ENCODE assay signal across 15 mouse cellular contexts in the genomic region with DNA sequence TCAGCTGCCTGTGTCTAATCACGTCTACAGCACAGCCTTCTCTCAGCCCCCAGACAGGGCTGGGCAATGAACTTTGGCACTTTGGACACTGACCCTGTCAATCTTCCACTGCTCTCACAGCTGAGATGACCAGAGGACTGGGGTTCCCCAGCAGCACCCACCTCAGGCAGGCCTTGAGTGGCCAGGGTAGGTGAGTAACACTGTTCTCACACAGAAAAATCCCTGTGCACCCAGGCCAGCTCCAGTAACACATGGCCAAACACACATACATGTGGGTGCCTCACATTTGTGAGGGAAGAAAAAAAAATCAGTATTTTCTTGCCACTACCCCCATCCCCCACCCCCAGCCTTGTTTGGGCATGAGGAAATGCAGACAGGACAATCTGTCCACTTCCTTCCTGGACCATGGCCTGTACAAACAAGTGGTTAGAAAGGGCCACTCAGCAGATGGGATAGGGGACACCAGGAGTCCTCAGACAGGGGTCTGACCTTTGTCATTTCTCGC. TPM values are rescaled to one million over a fixed set of nuclear protein-coding genes. Genes with fewer than 3 reads are reported as not detected.
DNase-seq lines count a peak whose midpoint lies in the region; ATAC-seq and TF ChIP-seq lines count a peak whose summit lies in the region.
"Had no signal": no experiment of that assay in that cellular context is flagged by ENCODE, and none has a peak within 500 bp of the region (broad histone marks: within the 10 kb centered on the region; RNA-seq: fewer than 3 reads in every experiment).

No protein-coding gene starts in this region.

- peak overlapping the region; percentile 51 for H3K27ac ChIP-seq in heart, postnatal 0 days (ENCODE audit: low read depth)
- H3K27ac ChIP-seq in intestine, postnatal 0 days (ENCODE audit: low read depth, low read length): peak overlapping the region; percentile 57
- no peak overlapping the region for H3K27ac ChIP-seq in forebrain, embryonic 15.5 days (replicated peaks)
- no peak overlapping the region for H3K27ac ChIP-seq in forebrain, embryonic 10.5 days
- H3K27ac ChIP-seq: embryonic facial prominence, embryonic 10.5 days; forebrain, embryonic 13.5 days had no signal

- TF ChIP-seq EP300 in heart, postnatal 0 days (IDR thresholded peaks at IDR 0.05; ENCODE audit: low read depth): no peak

- intact Hi-C loops in heart, postnatal 25 days (cut with DNase I): no loop called here

- peaks cover 96% of the 10 kb centered on the region for H3K36me3 ChIP-seq in heart, postnatal 0 days (replicated peaks; ENCODE audit: control insufficient read depth, insufficient read depth, low read length)
- H3K36me3 ChIP-seq in intestine, postnatal 0 days (ENCODE audit: control insufficient read depth, insufficient read depth): peaks cover 95% of the 10 kb centered on the region
- peaks cover 95% of the 10 kb centered on the region for H3K36me3 ChIP-seq in forebrain, embryonic 15.5 days
- peaks cover 100% of the 10 kb centered on the region for H3K36me3 ChIP-seq in forebrain, embryonic 10.5 days (replicated peaks)

- H3K4me2 ChIP-seq in heart, postnatal 0 days (ENCODE audit: low read depth, low read length): no peak overlapping the region
- no peak overlapping the region for H3K4me2 ChIP-seq in intestine, postnatal 0 days (replicated peaks; ENCODE audit: low read depth)
- no peak overlapping the region for H3K4me2 ChIP-seq in forebrain, embryonic 15.5 days (replicated peaks)
- H3K4me2 ChIP-seq: forebrain, embryonic 13.5 days had no signal

- TF ChIP-seq CTCF in heart, postnatal 0 days (IDR thresholded peaks at IDR 0.05; ENCODE audit: low read depth): no peak
- TF ChIP-seq CTCF in intestine, postnatal 0 days (IDR thresholded peaks at IDR 0.05; ENCODE audit: low read depth): no peak

- no peak overlapping the region for H3K4me3 ChIP-seq in heart, postnatal 0 days (ENCODE audit: low read depth, low read length)
- no peak overlapping the region for H3K4me3 ChIP-seq in intestine, postnatal 0 days (ENCODE audit: low read depth, low read length)
- no peak overlapping the region for H3K4me3 ChIP-seq in forebrain, embryonic 15.5 days
- H3K4me3 ChIP-seq in forebrain, embryonic 10.5 days: no peak overlapping the region
- H3K4me3 ChIP-seq: embryonic facial prominence, embryonic 10.5 days; forebrain, embryonic 13.5 days had no signal

- ATAC-seq in heart, postnatal 0 days (ENCODE audit: insufficient read depth, low read depth): no peak
- ATAC-seq in intestine, postnatal 0 days: peak; percentile 75
- ATAC-seq in forebrain, embryonic 15.5 days (replicated peaks): no peak
- ATAC-seq: forebrain, embryonic 13.5 days; midbrain, embryonic 16.5 days had no signal

- WGBS in heart, postnatal 0 days: 60% methylated on average over 2 of the region's 2 CpGs
- WGBS in intestine, postnatal 0 days: 43% methylated on average over 2 of the region's 2 CpGs
- 84% methylated on average over 2 of the region's 2 CpGs for WGBS in forebrain, embryonic 15.5 days
- WGBS in forebrain, embryonic 10.5 days: 90% methylated on average over 2 of the region's 2 CpGs

- no peaks in the 10 kb centered on the region for H3K9me3 ChIP-seq in heart, postnatal 0 days (replicated peaks; ENCODE audit: control insufficient read depth, low read length)
- no peaks in the 10 kb centered on the region for H3K9me3 ChIP-seq in intestine, postnatal 0 days (ENCODE audit: control insufficient read depth)
- no peaks in the 10 kb centered on the region for H3K9me3 ChIP-seq in forebrain, embryonic 15.5 days
- H3K9me3 ChIP-seq in forebrain, embryonic 10.5 days: no peaks in the 10 kb centered on the region
- H3K9me3 ChIP-seq: embryonic facial prominence, embryonic 10.5 days; forebrain, embryonic 13.5 days had no signal

- no peak for DNase-seq in heart, postnatal 0 days (ENCODE audit: low spot score)
- DNase-seq in heart, postnatal 25 days (ENCODE audit: low spot score): no peak
- DNase-seq in kidney, postnatal 14 days: peak; percentile 79
- peak; percentile 29 for DNase-seq in lung, postnatal 14 days
- no peak for DNase-seq in forebrain, embryonic 10.5 days (ENCODE audit: extremely low spot score, low spot score)
- no peak for DNase-seq in layer of hippocampus, adult 9-10 months (ENCODE audit: low spot score)
- DNase-seq: gastrocnemius, postnatal 36 days; right cerebral cortex, postnatal 4 days had no signal

- no peak overlapping the region for H3K9ac ChIP-seq in heart, postnatal 0 days (replicated peaks; ENCODE audit: low read depth, low read length)
- H3K9ac ChIP-seq in intestine, postnatal 0 days (ENCODE audit: low read depth, low read length): no peak overlapping the region
- no peak overlapping the region for H3K9ac ChIP-seq in forebrain, embryonic 15.5 days (replicated peaks)
- H3K9ac ChIP-seq: forebrain, embryonic 13.5 days had no signal

- H3K27me3 ChIP-seq in heart, postnatal 0 days (ENCODE audit: control insufficient read depth, insufficient read depth, low read length): no peaks in the 10 kb centered on the region
- H3K27me3 ChIP-seq in intestine, postnatal 0 days (replicated peaks; ENCODE audit: control insufficient read depth, insufficient read depth, low read length): no peaks in the 10 kb centered on the region
- H3K27me3 ChIP-seq in forebrain, embryonic 15.5 days: no peaks in the 10 kb centered on the region
- H3K27me3 ChIP-seq in forebrain, embryonic 10.5 days (ENCODE audit: poor library complexity, severe bottlenecking): no peaks in the 10 kb centered on the region
- H3K27me3 ChIP-seq: CH12.LX; forebrain, embryonic 13.5 days had no signal

- peaks cover 9% of the 10 kb centered on the region; the same call in 1 of the 2 replicates for H3K4me1 ChIP-seq in heart, postnatal 0 days (ENCODE audit: control insufficient read depth, insufficient read depth)
- H3K4me1 ChIP-seq in intestine, postnatal 0 days (replicated peaks; ENCODE audit: control insufficient read depth, insufficient read depth, low read length): no peaks in the 10 kb centered on the region
- H3K4me1 ChIP-seq in forebrain, embryonic 15.5 days: no peaks in the 10 kb centered on the region
- no peaks in the 10 kb centered on the region for H3K4me1 ChIP-seq in forebrain, embryonic 10.5 days
- H3K4me1 ChIP-seq: embryonic facial prominence, embryonic 10.5 days; forebrain, embryonic 13.5 days had no signal

RNA-seq across cellular contexts. Expression of gene Stab1, which starts 14.4 kb away (rescaled TPM):
- 75.3 and 90.4 TPM in 2 replicates for total RNA-seq in heart, postnatal 0 days (2014; rRNA removed; ENCODE audit: low replicate concordance)
- polyA plus RNA-seq in heart, postnatal 0 days (2015; fragmentation: Nextera tagmentation; extraction: Ambion mirVana): 24.0 and 25.4 TPM in 2 replicates
- total RNA-seq in heart, postnatal 25 days (2021): 10 to 100 TPM; 76.4 to 76.8 TPM
- polyA plus RNA-seq in intestine, postnatal 0 days (2015; fragmentation: Nextera tagmentation; extraction: Ambion mirVana): 20.6 and 23.1 TPM in 2 replicates
- polyA plus RNA-seq in forebrain, embryonic 15.5 days (2015; fragmentation: Nextera tagmentation; extraction: Ambion mirVana): 12.9 and 19.0 TPM in 2 replicates
- polyA plus RNA-seq in forebrain, embryonic 10.5 days (2016; fragmentation: Nextera tagmentation; extraction: Ambion mirVana): 20.7 and 21.6 TPM in 2 replicates

RNA-seq across cellular contexts. Expression of gene Tnnc1, which starts 25.3 kb away (rescaled TPM):
- total RNA-seq in heart, postnatal 0 days (2014; rRNA removed; ENCODE audit: low replicate concordance): 2,939 and 3,145 TPM in 2 replicates
- polyA plus RNA-seq in heart, postnatal 0 days (2015; fragmentation: Nextera tagmentation; extraction: Ambion mirVana): 7,680 and 7,748 TPM in 2 replicates
- 1,000 to 10,000 TPM; 5,169 to 5,647 TPM for total RNA-seq in heart, postnatal 25 days (2021)
- polyA plus RNA-seq in intestine, postnatal 0 days (2015; fragmentation: Nextera tagmentation; extraction: Ambion mirVana): 1.4 and 1.6 TPM in 2 replicates
- 1.7 and 2.2 TPM in 2 replicates for polyA plus RNA-seq in forebrain, embryonic 15.5 days (2015; fragmentation: Nextera tagmentation; extraction: Ambion mirVana)
- polyA plus RNA-seq in forebrain, embryonic 10.5 days (2016; fragmentation: Nextera tagmentation; extraction: Ambion mirVana): 0.67 and 0.84 TPM in 2 replicates
- total RNA-seq: neutrophil, adult 5-6 weeks had no signal

RNA-seq across cellular contexts. Expression of gene Nisch, which starts 33.9 kb away (rescaled TPM):
- total RNA-seq in heart, postnatal 0 days (2014; rRNA removed; ENCODE audit: low replicate concordance): 292 and 338 TPM in 2 replicates
- polyA plus RNA-seq in heart, postnatal 0 days (2015; fragmentation: Nextera tagmentation; extraction: Ambion mirVana): 162 and 171 TPM in 2 replicates
- 100 to 1,000 TPM; 145 to 148 TPM for total RNA-seq in heart, postnatal 25 days (2021)
- 74.1 and 78.8 TPM in 2 replicates for polyA plus RNA-seq in intestine, postnatal 0 days (2015; fragmentation: Nextera tagmentation; extraction: Ambion mirVana)
- polyA plus RNA-seq in forebrain, embryonic 15.5 days (2015; fragmentation: Nextera tagmentation; extraction: Ambion mirVana): 339 and 356 TPM in 2 replicates
- polyA plus RNA-seq in forebrain, embryonic 10.5 days (2016; fragmentation: Nextera tagmentation; extraction: Ambion mirVana): 401 and 402 TPM in 2 replicates

RNA-seq across cellular contexts. Expression of gene Sema3g, which starts 34.8 kb away (rescaled TPM):
- 4.4 and 12.7 TPM in 2 replicates for total RNA-seq in heart, postnatal 0 days (2014; rRNA removed; ENCODE audit: low replicate concordance)
- 0.75 and 0.90 TPM in 2 replicates for polyA plus RNA-seq in heart, postnatal 0 days (2015; fragmentation: Nextera tagmentation; extraction: Ambion mirVana)
- 10 to 100 TPM; 12.4 to 16.1 TPM for total RNA-seq in heart, postnatal 25 days (2021)
- 0.61 and 0.74 TPM in 2 replicates for polyA plus RNA-seq in intestine, postnatal 0 days (2015; fragmentation: Nextera tagmentation; extraction: Ambion mirVana)
- polyA plus RNA-seq in forebrain, embryonic 15.5 days (2015; fragmentation: Nextera tagmentation; extraction: Ambion mirVana): 0.53 and 0.61 TPM in 2 replicates
- 0.61 and 0.66 TPM in 2 replicates for polyA plus RNA-seq in forebrain, embryonic 10.5 days (2016; fragmentation: Nextera tagmentation; extraction: Ambion mirVana)

RNA-seq across cellular contexts. Expression of gene Nt5dc2, which starts 52.0 kb away (rescaled TPM):
- total RNA-seq in heart, postnatal 0 days (2014; rRNA removed; ENCODE audit: low replicate concordance): 212 and 269 TPM in 2 replicates
- polyA plus RNA-seq in heart, postnatal 0 days (2015; fragmentation: Nextera tagmentation; extraction: Ambion mirVana): 146 and 158 TPM in 2 replicates
- 10 to 100 TPM; 18.2 to 22.6 TPM for total RNA-seq in heart, postnatal 25 days (2021)
- polyA plus RNA-seq in intestine, postnatal 0 days (2015; fragmentation: Nextera tagmentation; extraction: Ambion mirVana): 31.2 and 34.9 TPM in 2 replicates
- polyA plus RNA-seq in forebrain, embryonic 15.5 days (2015; fragmentation: Nextera tagmentation; extraction: Ambion mirVana): 223 and 240 TPM in 2 replicates
- polyA plus RNA-seq in forebrain, embryonic 10.5 days (2016; fragmentation: Nextera tagmentation; extraction: Ambion mirVana): 558 and 609 TPM in 2 replicates

Comparison
In these comparisons a context has a peak if more than half of its experiments do, and no peak if none do; other contexts are left out.
1. DNase-seq: peak in kidney, postnatal 14 days (single experiment) and lung, postnatal 14 days (single experiment); none in heart, postnatal 0 days (single experiment), heart, postnatal 25 days (single experiment), forebrain, embryonic 10.5 days (single experiment) and layer of hippocampus, adult 9-10 months (single experiment).
2. H3K27ac ChIP-seq: peak in heart, postnatal 0 days (single experiment) and intestine, postnatal 0 days (single experiment); none in forebrain, embryonic 15.5 days (single experiment) and forebrain, embryonic 10.5 days (single experiment).
3. RNA of gene Tnnc1, which starts 25.3 kb away (polyA plus RNA-seq): 7,680 to 7,748 TPM in heart, postnatal 0 days; 1.7 to 2.2 TPM in forebrain, embryonic 15.5 days, 1.4 to 1.6 TPM in intestine, postnatal 0 days and 0.67 to 0.84 TPM in forebrain, embryonic 10.5 days; every median in the first group is over 1,000 times any median in the second.